21 mouse cellular contexts compared by ENCODE assay signal in genomic region chr9:82306285-82306684, GRCm38 (mm10).
DNase-seq lines count a peak whose midpoint lies in the region; ATAC-seq and TF ChIP-seq lines count a peak whose summit lies in the region.
"Had no signal": no experiment of that assay in that cellular context is flagged by ENCODE, and none has a peak within 500 bp of the region (broad histone marks: within the 10 kb centered on the region; RNA-seq: fewer than 3 reads in every experiment).

No protein-coding gene starts in this region.

- no peaks in the 10 kb centered on the region for H3K27me3 ChIP-seq in embryonic facial prominence, embryonic 14.5 days (replicated peaks; ENCODE audit: control insufficient read depth, insufficient read depth, low read length)
- no peaks in the 10 kb centered on the region for H3K27me3 ChIP-seq in limb, embryonic 15.5 days
- no peaks in the 10 kb centered on the region for H3K27me3 ChIP-seq in lung, postnatal 0 days (replicated peaks; ENCODE audit: insufficient read depth, low read length)
- no peaks in the 10 kb centered on the region for H3K27me3 ChIP-seq in forebrain, embryonic 16.5 days (replicated peaks; ENCODE audit: control insufficient read depth, insufficient read depth, low read length)
- H3K27me3 ChIP-seq: CH12.LX; forebrain, embryonic 13.5 days; heart, embryonic 15.5 days; hindbrain, embryonic 13.5 days had no signal

- ATAC-seq in frontal cortex, adult (ENCODE audit: low TSS enrichment) = peak; percentile 41; the same call in 1 of the 2 replicates
- peak; percentile 74 for ATAC-seq in embryonic facial prominence, embryonic 14.5 days (ENCODE audit: low read depth)
- ATAC-seq in limb, embryonic 15.5 days (ENCODE audit: insufficient number of reproducible peaks, low FRiP score, low TSS enrichment, low read depth) = no peak
- no peak for ATAC-seq in lung, postnatal 0 days
- no peak for ATAC-seq in forebrain, embryonic 16.5 days
- ATAC-seq: forebrain, embryonic 13.5 days; hindbrain, postnatal 0 days had no signal

- H3K4me2 ChIP-seq in embryonic facial prominence, embryonic 14.5 days (ENCODE audit: low read depth, low read length) = no peak overlapping the region
- no peak overlapping the region for H3K4me2 ChIP-seq in limb, embryonic 15.5 days
- H3K4me2 ChIP-seq in lung, postnatal 0 days (replicated peaks; ENCODE audit: low read depth, low read length) = no peak overlapping the region
- H3K4me2 ChIP-seq in forebrain, embryonic 16.5 days (ENCODE audit: low read length) = no peak overlapping the region
- H3K4me2 ChIP-seq: forebrain, embryonic 13.5 days; heart, embryonic 11.5 days; heart, embryonic 15.5 days; hindbrain, embryonic 13.5 days had no signal

- H3K9me3 ChIP-seq in embryonic facial prominence, embryonic 14.5 days (ENCODE audit: control insufficient read depth, low read length) = no peaks in the 10 kb centered on the region
- no peaks in the 10 kb centered on the region for H3K9me3 ChIP-seq in limb, embryonic 15.5 days
- no peaks in the 10 kb centered on the region for H3K9me3 ChIP-seq in lung, postnatal 0 days (ENCODE audit: low read length)
- no peaks in the 10 kb centered on the region for H3K9me3 ChIP-seq in forebrain, embryonic 16.5 days (ENCODE audit: control insufficient read depth, low read length)
- H3K9me3 ChIP-seq: forebrain, embryonic 13.5 days; heart, embryonic 15.5 days; hindbrain, embryonic 13.5 days had no signal

- DNase-seq in frontal cortex, postnatal 14 days (ENCODE audit: low spot score in 2 of 2) = no peak
- DNase-seq in Muller cell, postnatal 12 days (ENCODE audit: inconsistent ontology term) = peak; percentile 73
- DNase-seq in embryonic facial prominence, embryonic 14.5 days (ENCODE audit: low spot score) = peak; percentile 72
- DNase-seq in lung, postnatal 0 days (ENCODE audit: low spot score) = no peak
- no peak for DNase-seq in gastrocnemius, postnatal 4 days (ENCODE audit: low spot score in 2 of 2)
- DNase-seq: adrenal gland, postnatal 10 days; cerebellum, adult 11-12 months; cerebellum, adult 9-10 months; cerebellum, postnatal 25 days; gastrocnemius, postnatal 10 days; heart, adult 2 months; heart, postnatal 14 days had no signal

- H3K4me3 ChIP-seq in embryonic facial prominence, embryonic 14.5 days (ENCODE audit: low read depth, low read length) = no peak overlapping the region
- no peak overlapping the region for H3K4me3 ChIP-seq in limb, embryonic 15.5 days
- no peak overlapping the region for H3K4me3 ChIP-seq in lung, postnatal 0 days (ENCODE audit: low read depth, low read length)
- H3K4me3 ChIP-seq in forebrain, embryonic 16.5 days (replicated peaks; ENCODE audit: low read length) = no peak overlapping the region
- H3K4me3 ChIP-seq: forebrain, embryonic 13.5 days; heart, adult 2 months; heart, embryonic 15.5 days; hindbrain, embryonic 13.5 days had no signal

- H3K36me3 ChIP-seq in embryonic facial prominence, embryonic 14.5 days (ENCODE audit: control insufficient read depth, insufficient read depth, low read length) = no peaks in the 10 kb centered on the region
- no peaks in the 10 kb centered on the region for H3K36me3 ChIP-seq in limb, embryonic 15.5 days
- H3K36me3 ChIP-seq in lung, postnatal 0 days (ENCODE audit: insufficient read depth, low read length) = no peaks in the 10 kb centered on the region
- no peaks in the 10 kb centered on the region for H3K36me3 ChIP-seq in forebrain, embryonic 16.5 days (ENCODE audit: control insufficient read depth, insufficient read depth)
- H3K36me3 ChIP-seq: heart, embryonic 15.5 days; hindbrain, embryonic 13.5 days had no signal

- WGBS in embryonic facial prominence, embryonic 14.5 days = 54% methylated on average over 2 of the region's 2 CpGs
- WGBS in limb, embryonic 15.5 days = 39% methylated on average over 2 of the region's 2 CpGs
- WGBS in lung, postnatal 0 days = 68% methylated on average over 2 of the region's 2 CpGs
- WGBS in forebrain, embryonic 16.5 days = 92% methylated on average over 2 of the region's 2 CpGs

- no peaks in the 10 kb centered on the region for H3K4me1 ChIP-seq in embryonic facial prominence, embryonic 14.5 days (ENCODE audit: control insufficient read depth, insufficient read depth, low read length)
- no peaks in the 10 kb centered on the region for H3K4me1 ChIP-seq in limb, embryonic 15.5 days
- no peaks in the 10 kb centered on the region for H3K4me1 ChIP-seq in lung, postnatal 0 days (ENCODE audit: insufficient read depth, low read depth, low read length)
- no peaks in the 10 kb centered on the region for H3K4me1 ChIP-seq in forebrain, embryonic 16.5 days (replicated peaks; ENCODE audit: control insufficient read depth, insufficient read depth, low read length)
- H3K4me1 ChIP-seq: forebrain, embryonic 13.5 days; heart, embryonic 15.5 days; hindbrain, embryonic 13.5 days had no signal

- H3K9ac ChIP-seq in embryonic facial prominence, embryonic 14.5 days (ENCODE audit: low read depth, low read length) = no peak overlapping the region
- H3K9ac ChIP-seq in limb, embryonic 15.5 days = no peak overlapping the region
- H3K9ac ChIP-seq in lung, postnatal 0 days (replicated peaks; ENCODE audit: low read depth) = no peak overlapping the region
- H3K9ac ChIP-seq in forebrain, embryonic 16.5 days (replicated peaks; ENCODE audit: low read depth, low read length) = no peak overlapping the region
- H3K9ac ChIP-seq: forebrain, embryonic 13.5 days; heart, embryonic 15.5 days; hindbrain, embryonic 13.5 days had no signal

- no peak overlapping the region for H3K27ac ChIP-seq in embryonic facial prominence, embryonic 14.5 days (replicated peaks; ENCODE audit: low read depth, low read length)
- peak overlapping the region; percentile 50; the same call in 1 of the 2 replicates for H3K27ac ChIP-seq in limb, embryonic 15.5 days
- no peak overlapping the region for H3K27ac ChIP-seq in lung, postnatal 0 days (ENCODE audit: low read length)
- no peak overlapping the region for H3K27ac ChIP-seq in forebrain, embryonic 16.5 days (ENCODE audit: low read length)
- H3K27ac ChIP-seq: forebrain, embryonic 13.5 days; heart, adult 2 months; heart, embryonic 15.5 days; hindbrain, embryonic 13.5 days; hindbrain, postnatal 0 days had no signal

- no peak for TF ChIP-seq EP300 in lung, postnatal 0 days (IDR thresholded peaks at IDR 0.05)

- TF ChIP-seq CTCF in lung, postnatal 0 days (IDR thresholded peaks at IDR 0.05) = no peak

Comparison
In these comparisons a context has a peak if more than half of its experiments do, and no peak if none do; other contexts are left out.
1. ATAC-seq: peak in frontal cortex, adult (single experiment) and embryonic facial prominence, embryonic 14.5 days (single experiment); none in limb, embryonic 15.5 days (single experiment), lung, postnatal 0 days (single experiment) and forebrain, embryonic 16.5 days (single experiment).
2. DNase-seq: peak in Muller cell, postnatal 12 days (single experiment) and embryonic facial prominence, embryonic 14.5 days (single experiment); none in frontal cortex, postnatal 14 days (0 of 2), lung, postnatal 0 days (single experiment) and gastrocnemius, postnatal 4 days (0 of 2).